Mouse (Mus musculus) lung, embryonic 16.5 days (tissue): Measurements from ENCODE around the gene Hist1h2bc. TPM values are rescaled to one million over a fixed set of nuclear protein-coding genes. Genes with fewer than 3 reads are reported as not detected.

Experiments
- ATAC-seq: fragments of 200-750 bp; cut with Nextera tagmentation; 2 replicates; pipeline ENCODE4 v1.8.0; 2017; ENCODE audit warnings: low read depth, mild to moderate bottlenecking, moderate library complexity
- H3K27ac ChIP-seq: fragments of 300-500 bp; sonication (generic); 2 replicates; pipeline ENCODE4 v1.5.1; 2014; ENCODE audit warnings: mild to moderate bottlenecking, control low read depth, low read length
- H3K27me3 ChIP-seq: fragments of 300-500 bp; sonication (generic); 2 replicates; pipeline ENCODE4 v1.6.1; 2014; ENCODE audit warnings: low read depth, low read length, mixed read lengths; ENCODE audit not compliant: control insufficient read depth, insufficient read depth
- H3K36me3 ChIP-seq: fragments of 300-500 bp; sonication (generic); 2 replicates; pipeline ENCODE4 v1.6.1; 2014; ENCODE audit warnings: low read length; ENCODE audit not compliant: control insufficient read depth, insufficient read depth
- H3K4me1 ChIP-seq: fragments of 300-500 bp; sonication (generic); replicated peaks from 2 replicates; pipeline ENCODE4 v1.6.1; 2014; ENCODE audit warnings: low read length, mixed read lengths; ENCODE audit not compliant: control insufficient read depth, insufficient read depth
- H3K4me2 ChIP-seq: fragments of 300-500 bp; sonication (generic); 2 replicates; pipeline ENCODE4 v1.6.1; 2014; ENCODE audit warnings: low read depth, low read length, control low read depth
- H3K4me3 ChIP-seq: fragments of 300-500 bp; sonication (generic); 2 replicates; pipeline ENCODE4 v1.5.1; 2014; ENCODE audit warnings: mild to moderate bottlenecking, low read length, control low read depth
- H3K9ac ChIP-seq: fragments of 300-500 bp; sonication (generic); 2 replicates; pipeline ENCODE4 v1.6.1; 2014; ENCODE audit warnings: low read length, control low read depth
- H3K9me3 ChIP-seq: fragments of 300-500 bp; sonication (generic); 2 replicates; pipeline ENCODE4 v1.6.1; 2016; ENCODE audit warnings: low read length; ENCODE audit not compliant: control insufficient read depth
- WGBS: fragments of 180-500 bp; shearing (Covaris S2); extraction: QIAGEN DNeasy Blood & Tissue Kit; methylation state at CpG from one replicate; pipeline ENCODE4 v1.1.7; 2014; 5-methylcytosine and 5-hydroxymethylcytosine counted together
- polyA plus RNA-seq: library from polyadenylated mRNA; unstranded; fragments of >200 nt; fragmentation: Nextera tagmentation; extraction: Ambion mirVana; gene quantifications from 2 replicates; pipeline ENCODE4 v1.2.1, GENCODE M21; 2015

The Hist1h2bc gene
- polyA plus RNA-seq, 1 experiment from 2014 or later = 66.1 TPM

- ATAC-seq = no peak
- Histone ChIP-seq H3K4me3 (peak overlapping the region; percentile 57), H3K4me1 (peaks cover 8% of the 10 kb centered on the region; the same call in 1 of the 2 replicates), H3K4me2 (peak overlapping the region; percentile 81), H3K9ac (peak overlapping the region; percentile 69), H3K9me3 (no peaks in the 10 kb centered on the region), H3K27ac (peak overlapping the region; percentile 99), H3K36me3 (no peaks in the 10 kb centered on the region), H3K27me3 (no peaks in the 10 kb centered on the region)
- 17% methylated on average over 4 of the region's 4 CpGs for WGBS
These were observed 2.0 kb downstream of the Hist1h2bc start for GRCm38 (mm10) chr13:23685966-23686365.

GRCm38 (mm10) chr13:23687181-23687580 is 3.2 kb downstream of the Hist1h2bc start:
- Histone ChIP-seq H3K27ac (no peak overlapping the region), H3K9me3 (no peaks in the 10 kb centered on the region), H3K27me3 (no peaks in the 10 kb centered on the region), H3K36me3 (no peaks in the 10 kb centered on the region), H3K4me2 (no peak overlapping the region), H3K4me3 (no peak overlapping the region), H3K9ac (no peak overlapping the region), H3K4me1 (peaks cover 8% of the 10 kb centered on the region; the same call in 1 of the 2 replicates)
- WGBS = 76% methylated on average over 4 of the region's 4 CpGs
- ATAC-seq = no peak

DNA sequence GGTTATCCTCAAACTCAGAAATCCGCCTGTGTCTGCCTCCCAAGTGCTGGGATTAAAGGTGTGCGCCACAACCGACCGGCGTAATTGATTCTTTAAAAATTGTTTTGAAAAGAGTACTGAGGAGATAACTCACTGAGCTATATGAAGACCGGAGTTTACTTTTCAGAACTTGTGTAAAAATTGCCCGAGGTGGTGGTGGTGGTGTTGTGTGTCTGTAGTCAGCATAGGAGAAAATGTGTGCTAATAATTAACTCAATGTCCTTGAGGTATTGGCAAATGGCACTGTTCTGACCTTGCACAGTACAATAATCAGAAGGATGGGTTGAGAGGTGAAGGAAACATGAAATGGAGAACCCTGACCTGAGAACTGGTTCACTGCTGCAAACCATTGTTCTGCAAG is 3.9 kb downstream of the Hist1h2bc start:
- ATAC-seq = no peak
- Histone ChIP-seq H3K27ac (no peak overlapping the region), H3K9ac (no peak overlapping the region), H3K4me2 (no peak overlapping the region), H3K4me1 (peaks cover 3% of the 10 kb centered on the region; the same call in 1 of the 2 replicates), H3K27me3 (no peaks in the 10 kb centered on the region), H3K4me3 (no peak overlapping the region), H3K36me3 (no peaks in the 10 kb centered on the region), H3K9me3 (no peaks in the 10 kb centered on the region)
- WGBS = 85% methylated on average over 7 of the region's 7 CpGs

- no peak overlapping the region for H3K4me3 ChIP-seq
- ATAC-seq = no peak
- no peak overlapping the region for H3K4me2 ChIP-seq
- 90% methylated on average over 2 of the region's 2 CpGs for WGBS
- H3K9ac ChIP-seq = no peak overlapping the region
- H3K27me3 ChIP-seq = no peaks in the 10 kb centered on the region
- 0 out of 2 replicates have a peak, but pooled peaks cover 3% of the 10 kb centered on the region for H3K4me1 ChIP-seq
- H3K36me3 ChIP-seq = no peaks in the 10 kb centered on the region
- no peak overlapping the region for H3K27ac ChIP-seq
- H3K9me3 ChIP-seq = no peaks in the 10 kb centered on the region
These were observed 5.0 kb downstream of the Hist1h2bc start for GRCm38 (mm10) chr13:23688956-23689355.

DNA sequence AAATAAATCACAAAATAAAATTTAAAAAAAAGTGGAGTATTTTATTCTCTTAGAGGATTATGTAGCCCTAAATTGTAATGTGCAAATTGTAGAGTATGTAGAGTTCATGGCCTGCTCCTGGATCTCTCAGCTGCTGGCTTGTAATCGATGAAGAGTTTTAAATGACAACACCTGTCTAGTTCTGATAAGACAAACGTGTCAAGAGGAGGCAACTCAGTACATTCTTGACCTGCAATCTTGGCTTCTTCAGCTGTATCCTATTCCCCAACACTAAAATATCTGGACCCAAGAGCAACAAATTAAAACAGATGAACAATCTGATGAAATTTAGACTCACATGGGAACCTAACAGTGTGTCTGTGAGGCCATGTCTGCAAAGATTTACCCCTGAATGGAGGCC is 5.5 kb downstream of the Hist1h2bc start:
- Histone ChIP-seq H3K27me3 (no peaks in the 10 kb centered on the region), H3K9me3 (no peaks in the 10 kb centered on the region), H3K9ac (no peak overlapping the region), H3K4me2 (no peak overlapping the region), H3K4me3 (no peak overlapping the region), H3K36me3 (no peaks in the 10 kb centered on the region), H3K4me1 (0 out of 2 replicates have a peak, but pooled peaks cover 3% of the 10 kb centered on the region), H3K27ac (no peak overlapping the region)
- WGBS = 61% methylated on average over 2 of the region's 2 CpGs
- no peak for ATAC-seq

GRCm38 (mm10) chr13:23693856-23694440 is 9.9 kb downstream of the Hist1h2bc start:
- no peaks in the 10 kb centered on the region for H3K36me3 ChIP-seq
- H3K4me1 ChIP-seq = peaks cover 10% of the 10 kb centered on the region
- no peaks in the 10 kb centered on the region for H3K27me3 ChIP-seq
- no peak overlapping the region for H3K4me2 ChIP-seq
- 71% methylated on average over 6 of the region's 6 CpGs for WGBS
- no peak for ATAC-seq
- no peak overlapping the region for H3K9ac ChIP-seq
- H3K27ac ChIP-seq = no peak overlapping the region
- H3K9me3 ChIP-seq = no peaks in the 10 kb centered on the region
- H3K4me3 ChIP-seq = no peak overlapping the region

- H3K4me3 ChIP-seq = no peak overlapping the region
- H3K9me3 ChIP-seq = no peaks in the 10 kb centered on the region
- 88% methylated on average over 9 of the region's 9 CpGs for WGBS
- no peak overlapping the region for H3K27ac ChIP-seq
- no peaks in the 10 kb centered on the region for H3K36me3 ChIP-seq
- no peaks in the 10 kb centered on the region for H3K27me3 ChIP-seq
- ATAC-seq = no peak
- H3K4me1 ChIP-seq = peaks cover 14% of the 10 kb centered on the region
- H3K4me2 ChIP-seq = no peak overlapping the region
- no peak overlapping the region for H3K9ac ChIP-seq
These were observed 11.0 kb downstream of the Hist1h2bc start for GRCm38 (mm10) chr13:23694956-23695355.

GRCm38 (mm10) chr13:23695514-23695913 is 11.5 kb downstream of the Hist1h2bc start, which contains the start of gene Hist1h1t:
Gene Hist1h1t (plus strand): TSS chr13:23695814.
- WGBS = 34% methylated on average over 9 of the region's 13 CpGs
- Histone ChIP-seq H3K9me3 (no peaks in the 10 kb centered on the region), H3K36me3 (no peaks in the 10 kb centered on the region), H3K4me1 (peaks cover 14% of the 10 kb centered on the region), H3K27ac (peak within 1 kb of the TSS; percentile 84), H3K4me3 (no peak within 1 kb of the TSS), H3K27me3 (no peaks in the 10 kb centered on the region), H3K4me2 (peak within 1 kb of the TSS; percentile 9), H3K9ac (peak within 1 kb of the TSS; percentile 39; the same call in 1 of the 2 replicates)
- ATAC-seq = no peak

DNA sequence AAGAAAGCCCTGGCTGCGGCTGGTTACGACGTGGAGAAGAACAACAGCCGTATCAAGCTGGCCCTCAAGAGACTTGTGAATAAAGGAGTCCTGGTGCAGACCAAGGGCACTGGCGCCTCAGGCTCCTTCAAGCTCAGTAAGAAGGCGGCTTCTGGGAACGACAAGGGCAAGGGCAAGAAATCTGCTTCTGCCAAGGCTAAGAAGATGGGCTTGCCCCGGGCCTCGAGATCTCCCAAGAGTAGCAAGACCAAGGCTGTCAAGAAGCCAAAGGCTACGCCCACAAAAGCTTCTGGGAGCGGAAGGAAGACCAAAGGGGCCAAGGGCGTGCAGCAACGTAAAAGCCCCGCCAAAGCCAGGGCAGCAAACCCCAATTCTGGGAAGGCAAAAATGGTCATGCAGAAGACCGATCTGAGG is 12.1 kb downstream of the Hist1h2bc start:
- Histone ChIP-seq H3K9me3 (no peaks in the 10 kb centered on the region), H3K4me1 (peaks cover 17% of the 10 kb centered on the region), H3K4me2 (peak overlapping the region; percentile 9), H3K27me3 (no peaks in the 10 kb centered on the region), H3K36me3 (no peaks in the 10 kb centered on the region), H3K9ac (peak overlapping the region; percentile 39; the same call in 1 of the 2 replicates), H3K4me3 (no peak overlapping the region), H3K27ac (peak overlapping the region; percentile 84)
- ATAC-seq = no peak
- 57% methylated on average over 15 of the region's 15 CpGs for WGBS
